Mouse (Mus musculus): ENCODE measurements at regions not wholly inside any gene's neighbourhood (a gene's known extent, or its start where the extent isn't known, plus 50 kb on each side); places are given as distances from the start of the nearest gene placed in this dataset.

DNA sequence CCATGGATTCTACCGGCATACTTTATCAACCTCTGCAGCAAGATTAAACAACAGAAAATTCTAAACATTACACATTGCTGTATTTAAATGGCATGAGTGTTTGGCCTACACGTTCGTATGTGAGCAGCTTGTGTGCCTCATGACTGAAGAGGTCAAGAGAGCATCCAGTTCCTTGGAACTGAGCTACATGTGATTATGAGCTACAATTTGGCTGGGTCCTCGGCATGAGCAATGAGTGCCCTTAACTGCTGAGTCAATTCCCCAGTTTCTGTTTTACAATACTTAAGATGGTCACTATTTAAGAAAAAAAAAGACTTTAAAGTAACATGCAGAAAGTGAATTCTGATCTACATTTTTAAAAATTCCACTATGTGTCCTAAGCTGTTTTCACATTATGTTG lies 338.4 kb upstream of the Gpc6 start:
- Histone ChIP-seq H3K27ac (ENCODE audit: low read depth, low read length) (no peak overlapping the region), H3K36me3 (ENCODE audit: control insufficient read depth, insufficient read depth, low read length) (no peaks in the 10 kb centered on the region), H3K9me3 (ENCODE audit: control insufficient read depth, low read length) (no peaks in the 10 kb centered on the region), H3K4me3 (ENCODE audit: low read length) (no peak overlapping the region), H3K4me1 (ENCODE audit: control insufficient read depth, insufficient read depth, low read depth, low read length) (no peaks in the 10 kb centered on the region), H3K4me2 (ENCODE audit: low read length) (no peak overlapping the region), H3K27me3 (replicated peaks; ENCODE audit: control insufficient read depth, insufficient read depth, low read length) (no peaks in the 10 kb centered on the region), H3K9ac (ENCODE audit: low read depth, low read length) (no peak overlapping the region)
- 78% methylated on average over 4 of the region's 4 CpGs for WGBS
- ATAC-seq = no peak

DNA sequence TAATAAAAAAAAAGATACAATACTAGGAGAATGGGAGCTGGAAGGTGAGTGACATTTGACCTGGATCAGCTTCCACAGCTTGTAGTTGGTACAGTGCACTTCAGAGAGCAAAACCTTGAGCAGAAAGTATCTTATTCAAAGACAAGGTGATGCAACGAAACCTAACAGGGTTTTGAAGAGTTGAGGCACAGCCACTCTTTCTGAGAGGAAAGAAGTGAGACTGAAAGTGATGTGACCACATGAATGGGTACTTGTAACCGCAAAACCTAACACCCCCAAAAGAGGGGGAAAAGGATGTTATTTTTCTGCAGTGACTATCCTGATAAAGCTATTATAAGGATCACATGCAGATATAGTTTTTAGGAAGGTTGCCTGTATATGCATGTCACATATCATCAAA lies 335.6 kb upstream of the Gpc6 start:
- ATAC-seq = no peak
- H3K36me3 ChIP-seq (ENCODE audit: control insufficient read depth, insufficient read depth, low read length) = no peaks in the 10 kb centered on the region
- 92% methylated on average over 2 of the region's 2 CpGs for WGBS
- H3K27me3 ChIP-seq (replicated peaks; ENCODE audit: control insufficient read depth, insufficient read depth, low read length) = no peaks in the 10 kb centered on the region
- H3K27ac ChIP-seq (ENCODE audit: low read depth, low read length) = no peak overlapping the region
- H3K4me2 ChIP-seq (ENCODE audit: low read length) = no peak overlapping the region
- no peaks in the 10 kb centered on the region for H3K9me3 ChIP-seq (ENCODE audit: control insufficient read depth, low read length)
- H3K9ac ChIP-seq (ENCODE audit: low read depth, low read length) = no peak overlapping the region
- H3K4me1 ChIP-seq (ENCODE audit: control insufficient read depth, insufficient read depth, low read depth, low read length) = no peaks in the 10 kb centered on the region
- no peak overlapping the region for H3K4me3 ChIP-seq (ENCODE audit: low read length)

- Histone ChIP-seq H3K36me3 (ENCODE audit: control insufficient read depth, insufficient read depth, low read length) (no peaks in the 10 kb centered on the region), H3K9me3 (ENCODE audit: control insufficient read depth, low read length) (no peaks in the 10 kb centered on the region), H3K4me2 (ENCODE audit: low read length) (no peak overlapping the region), H3K9ac (ENCODE audit: low read depth, low read length) (no peak overlapping the region), H3K4me3 (ENCODE audit: low read length) (no peak overlapping the region), H3K4me1 (ENCODE audit: control insufficient read depth, insufficient read depth, low read depth, low read length) (no peaks in the 10 kb centered on the region), H3K27me3 (replicated peaks; ENCODE audit: control insufficient read depth, insufficient read depth, low read length) (no peaks in the 10 kb centered on the region), H3K27ac (ENCODE audit: low read depth, low read length) (no peak overlapping the region)
- 85% methylated on average over 3 of the region's 3 CpGs for WGBS
- no peak for ATAC-seq
Observed at GRCm38 (mm10) chr14:116590111-116590510, 335.0 kb upstream of the Gpc6 start.

- no peak overlapping the region for H3K9ac ChIP-seq (ENCODE audit: low read depth, low read length)
- H3K4me2 ChIP-seq (ENCODE audit: low read length) = no peak overlapping the region
- H3K27ac ChIP-seq (ENCODE audit: low read depth, low read length) = no peak overlapping the region
- no peaks in the 10 kb centered on the region for H3K27me3 ChIP-seq (replicated peaks; ENCODE audit: control insufficient read depth, insufficient read depth, low read length)
- ATAC-seq = no peak
- no peaks in the 10 kb centered on the region for H3K36me3 ChIP-seq (ENCODE audit: control insufficient read depth, insufficient read depth, low read length)
- no peak overlapping the region for H3K4me3 ChIP-seq (ENCODE audit: low read length)
- WGBS = 95% methylated on average over 2 of the region's 2 CpGs
- H3K9me3 ChIP-seq (ENCODE audit: control insufficient read depth, low read length) = no peaks in the 10 kb centered on the region
- H3K4me1 ChIP-seq (ENCODE audit: control insufficient read depth, insufficient read depth, low read depth, low read length) = no peaks in the 10 kb centered on the region
Observed at GRCm38 (mm10) chr14:116608130-116608529, 317.0 kb upstream of the Gpc6 start.

- 96% methylated on average over 3 of the region's 3 CpGs for WGBS
- H3K9ac ChIP-seq (ENCODE audit: low read depth, low read length) = no peak overlapping the region
- H3K4me3 ChIP-seq (ENCODE audit: low read length) = no peak overlapping the region
- H3K4me1 ChIP-seq (ENCODE audit: control insufficient read depth, insufficient read depth, low read depth, low read length) = no peaks in the 10 kb centered on the region
- no peak overlapping the region for H3K4me2 ChIP-seq (ENCODE audit: low read length)
- ATAC-seq = no peak
- no peaks in the 10 kb centered on the region for H3K9me3 ChIP-seq (ENCODE audit: control insufficient read depth, low read length)
- no peak overlapping the region for H3K27ac ChIP-seq (ENCODE audit: low read depth, low read length)
- H3K36me3 ChIP-seq (ENCODE audit: control insufficient read depth, insufficient read depth, low read length) = no peaks in the 10 kb centered on the region
- H3K27me3 ChIP-seq (replicated peaks; ENCODE audit: control insufficient read depth, insufficient read depth, low read length) = no peaks in the 10 kb centered on the region
Observed at GRCm38 (mm10) chr14:116611210-116611609, 313.9 kb upstream of the Gpc6 start.

GRCm38 (mm10) chr14:116632181-116632580 lies 292.9 kb upstream of the Gpc6 start:
- H3K9ac ChIP-seq (ENCODE audit: low read depth, low read length) = no peak overlapping the region
- H3K4me2 ChIP-seq (ENCODE audit: low read length) = no peak overlapping the region
- no peaks in the 10 kb centered on the region for H3K36me3 ChIP-seq (ENCODE audit: control insufficient read depth, insufficient read depth, low read length)
- no peaks in the 10 kb centered on the region for H3K27me3 ChIP-seq (replicated peaks; ENCODE audit: control insufficient read depth, insufficient read depth, low read length)
- H3K27ac ChIP-seq (ENCODE audit: low read depth, low read length) = no peak overlapping the region
- H3K4me1 ChIP-seq (ENCODE audit: control insufficient read depth, insufficient read depth, low read depth, low read length) = no peaks in the 10 kb centered on the region
- H3K9me3 ChIP-seq (ENCODE audit: control insufficient read depth, low read length) = no peaks in the 10 kb centered on the region
- ATAC-seq = no peak
- no peak overlapping the region for H3K4me3 ChIP-seq (ENCODE audit: low read length)
- WGBS = 70% methylated on average over 2 of the region's 2 CpGs

GRCm38 (mm10) chr14:116642091-116642490 lies 283.0 kb upstream of the Gpc6 start:
- Histone ChIP-seq H3K27me3 (replicated peaks; ENCODE audit: control insufficient read depth, insufficient read depth, low read length) (no peaks in the 10 kb centered on the region), H3K4me3 (ENCODE audit: low read length) (no peak overlapping the region), H3K4me1 (ENCODE audit: control insufficient read depth, insufficient read depth, low read depth, low read length) (no peaks in the 10 kb centered on the region), H3K27ac (ENCODE audit: low read depth, low read length) (no peak overlapping the region), H3K9me3 (ENCODE audit: control insufficient read depth, low read length) (no peaks in the 10 kb centered on the region), H3K36me3 (ENCODE audit: control insufficient read depth, insufficient read depth, low read length) (no peaks in the 10 kb centered on the region), H3K9ac (ENCODE audit: low read depth, low read length) (no peak overlapping the region), H3K4me2 (ENCODE audit: low read length) (no peak overlapping the region)
- no peak for ATAC-seq

- 82% methylated on average over 9 of the region's 9 CpGs for WGBS
- H3K9ac ChIP-seq (ENCODE audit: low read depth, low read length) = no peak overlapping the region
- ATAC-seq = no peak
- H3K4me2 ChIP-seq (ENCODE audit: low read length) = no peak overlapping the region
- no peaks in the 10 kb centered on the region for H3K4me1 ChIP-seq (ENCODE audit: control insufficient read depth, insufficient read depth, low read depth, low read length)
- no peaks in the 10 kb centered on the region for H3K27me3 ChIP-seq (replicated peaks; ENCODE audit: control insufficient read depth, insufficient read depth, low read length)
- H3K27ac ChIP-seq (ENCODE audit: low read depth, low read length) = no peak overlapping the region
- no peaks in the 10 kb centered on the region for H3K9me3 ChIP-seq (ENCODE audit: control insufficient read depth, low read length)
- no peaks in the 10 kb centered on the region for H3K36me3 ChIP-seq (ENCODE audit: control insufficient read depth, insufficient read depth, low read length)
- H3K4me3 ChIP-seq (ENCODE audit: low read length) = no peak overlapping the region
Observed at GRCm38 (mm10) chr14:116651897-116652296, 273.2 kb upstream of the Gpc6 start.

- Histone ChIP-seq H3K4me3 (ENCODE audit: low read length) (no peak overlapping the region), H3K9ac (ENCODE audit: low read depth, low read length) (no peak overlapping the region), H3K9me3 (ENCODE audit: control insufficient read depth, low read length) (no peaks in the 10 kb centered on the region), H3K4me2 (ENCODE audit: low read length) (no peak overlapping the region), H3K4me1 (ENCODE audit: control insufficient read depth, insufficient read depth, low read depth, low read length) (no peaks in the 10 kb centered on the region), H3K27me3 (replicated peaks; ENCODE audit: control insufficient read depth, insufficient read depth, low read length) (no peaks in the 10 kb centered on the region), H3K36me3 (ENCODE audit: control insufficient read depth, insufficient read depth, low read length) (no peaks in the 10 kb centered on the region), H3K27ac (ENCODE audit: low read depth, low read length) (no peak overlapping the region)
- ATAC-seq = no peak
- WGBS = 91% methylated on average over 5 of the region's 5 CpGs
Observed at GRCm38 (mm10) chr14:116683909-116684308, 241.2 kb upstream of the Gpc6 start.

DNA sequence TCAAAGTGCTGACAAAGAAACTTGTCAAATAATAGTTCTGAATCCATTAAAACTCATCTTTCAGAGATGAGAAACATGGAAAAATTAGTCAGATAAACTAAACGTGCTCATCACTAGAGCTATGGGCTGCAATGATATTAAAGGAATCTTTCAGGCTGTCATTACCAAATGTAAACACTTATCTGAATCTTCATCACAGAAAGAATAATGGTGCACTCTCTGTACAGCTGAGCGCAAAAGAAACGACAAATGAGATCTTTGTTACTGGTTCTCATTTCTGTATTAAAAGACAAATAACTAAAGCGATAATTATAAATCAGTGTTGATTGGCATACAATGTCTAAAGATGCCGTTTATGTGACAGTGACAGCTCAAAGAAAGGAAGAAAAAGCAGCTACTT lies 227.4 kb upstream of the Gpc6 start:
- H3K9me3 ChIP-seq (ENCODE audit: control insufficient read depth, low read length) = no peaks in the 10 kb centered on the region
- no peak overlapping the region for H3K9ac ChIP-seq (ENCODE audit: low read depth, low read length)
- H3K27ac ChIP-seq (ENCODE audit: low read depth, low read length) = no peak overlapping the region
- H3K27me3 ChIP-seq (replicated peaks; ENCODE audit: control insufficient read depth, insufficient read depth, low read length) = no peaks in the 10 kb centered on the region
- no peak overlapping the region for H3K4me2 ChIP-seq (ENCODE audit: low read length)
- H3K4me1 ChIP-seq (ENCODE audit: control insufficient read depth, insufficient read depth, low read depth, low read length) = no peaks in the 10 kb centered on the region
- no peak overlapping the region for H3K4me3 ChIP-seq (ENCODE audit: low read length)
- no peak for ATAC-seq
- H3K36me3 ChIP-seq (ENCODE audit: control insufficient read depth, insufficient read depth, low read length) = no peaks in the 10 kb centered on the region
- WGBS = 81% methylated on average over 5 of the region's 5 CpGs
